Mouse (Mus musculus): ENCODE data around the gene Folr2.

The Folr2 gene

GRCm38 (mm10) chr7:101863415-101863814, 6.4 kb upstream of the Folr2 start, which contains the start of gene Anapc15:
Anapc15 (plus strand) TSS chr7:101863715.
- DNase-seq: no peak

GRCm38 (mm10) chr7:101862291-101862690, 5.3 kb upstream of the Folr2 start:
- DNase-seq: no peak

GRCm38 (mm10) chr7:101860978-101861377, 4.0 kb upstream of the Folr2 start:
- DNase-seq: no peak

GRCm38 (mm10) chr7:101858362-101858761, 1.4 kb upstream of the Folr2 start:
- peak; percentile 32 for DNase-seq

- no peak for DNase-seq
These were observed 3.2 kb downstream of the Folr2 start for GRCm38 (mm10) chr7:101853816-101854215.

DNA sequence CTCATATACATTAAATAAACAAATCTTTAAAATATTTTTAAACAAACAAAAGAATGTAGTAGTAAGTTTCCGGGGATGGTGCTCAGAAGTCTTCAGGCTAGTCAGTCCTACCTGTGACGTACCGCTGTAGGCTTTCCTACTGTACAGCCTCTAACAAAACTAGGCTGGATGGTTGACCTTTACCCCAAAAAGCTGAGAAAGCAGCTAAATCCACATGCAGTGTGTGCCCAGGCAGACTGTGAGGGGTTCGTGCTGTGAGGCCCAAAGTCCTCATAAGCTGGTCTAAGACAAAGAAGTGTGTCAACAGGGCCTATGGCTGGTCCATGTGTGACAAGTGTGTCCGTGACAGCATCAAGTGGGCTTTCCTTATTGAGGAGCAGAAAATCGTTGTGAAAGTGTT, 4.1 kb downstream of the Folr2 start:
- DNase-seq: no peak

DNA sequence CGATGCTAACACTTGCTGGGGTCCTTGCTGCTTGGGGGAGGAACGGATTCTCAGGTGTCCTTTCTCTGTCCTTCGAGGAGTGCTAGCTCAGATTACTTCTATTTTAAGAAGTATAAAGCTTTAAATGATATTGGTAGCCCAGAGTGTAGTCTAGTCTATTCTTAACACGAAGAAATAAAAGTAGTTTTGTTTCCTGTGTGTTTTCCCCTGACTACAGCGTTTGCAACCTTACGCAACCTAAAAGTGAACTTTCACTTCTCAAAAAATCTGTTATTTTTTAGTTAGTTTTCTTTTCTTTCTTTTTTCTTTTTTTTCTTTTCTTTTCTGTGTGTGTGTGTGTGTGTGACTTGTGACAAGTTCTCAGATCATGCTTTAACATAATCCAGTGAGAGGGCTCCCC, 5.3 kb downstream of the Folr2 start:
- DNase-seq: no peak

- DNase-seq: no peak
These were observed 9.1 kb downstream of the Folr2 start for GRCm38 (mm10) chr7:101847934-101848333.

GRCm38 (mm10) chr7:101844186-101844585, 12.8 kb downstream of the Folr2 start:
- no peak for DNase-seq

DNA sequence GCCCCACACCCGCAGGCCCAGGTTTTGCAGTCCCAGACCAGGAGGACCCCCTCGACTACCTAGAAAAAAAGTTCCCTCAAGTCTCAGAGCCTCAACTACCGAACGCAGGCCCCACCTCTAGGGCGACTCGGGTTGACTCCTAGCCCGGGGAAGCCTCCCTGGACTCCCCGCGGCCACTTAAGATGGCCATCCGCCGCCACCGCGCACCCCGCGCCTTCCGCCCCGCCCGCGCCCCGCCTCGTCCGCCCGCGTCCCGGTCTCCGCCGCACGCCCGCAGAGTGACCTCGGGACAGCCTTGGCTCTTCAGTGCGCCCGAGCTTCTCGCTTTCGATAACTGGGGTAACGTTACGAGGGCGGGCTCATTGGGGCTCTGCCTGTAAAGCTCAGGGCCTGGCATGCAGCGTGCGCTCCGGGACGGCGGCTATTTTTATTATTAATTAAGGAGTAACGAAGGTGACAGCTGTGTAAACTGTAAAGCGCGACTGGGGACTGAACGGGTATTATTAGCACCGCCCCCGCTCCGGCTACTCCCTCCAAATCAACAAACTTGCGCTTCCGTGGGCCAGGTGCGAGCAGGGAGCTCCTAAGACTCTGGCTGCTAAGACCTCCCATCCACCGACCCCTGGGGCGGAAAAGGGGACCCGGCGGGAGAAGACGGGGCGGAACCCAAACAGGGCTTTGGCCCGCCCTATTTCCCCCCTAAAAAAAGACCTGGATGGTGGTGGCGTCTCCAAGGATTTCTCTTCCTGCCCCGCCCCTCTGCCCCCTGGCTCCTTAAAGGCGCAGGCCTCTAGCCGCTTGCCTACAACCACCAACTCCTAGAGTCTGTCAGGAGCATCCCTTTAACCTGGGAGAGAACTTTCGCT, 19.2 kb downstream of the Folr2 start, which contains the start of gene Inppl1:
Inppl1 (minus strand) TSS at position 624 of the 866 bp plus-strand sequence.
- peak; percentile 74 for DNase-seq

DNA sequence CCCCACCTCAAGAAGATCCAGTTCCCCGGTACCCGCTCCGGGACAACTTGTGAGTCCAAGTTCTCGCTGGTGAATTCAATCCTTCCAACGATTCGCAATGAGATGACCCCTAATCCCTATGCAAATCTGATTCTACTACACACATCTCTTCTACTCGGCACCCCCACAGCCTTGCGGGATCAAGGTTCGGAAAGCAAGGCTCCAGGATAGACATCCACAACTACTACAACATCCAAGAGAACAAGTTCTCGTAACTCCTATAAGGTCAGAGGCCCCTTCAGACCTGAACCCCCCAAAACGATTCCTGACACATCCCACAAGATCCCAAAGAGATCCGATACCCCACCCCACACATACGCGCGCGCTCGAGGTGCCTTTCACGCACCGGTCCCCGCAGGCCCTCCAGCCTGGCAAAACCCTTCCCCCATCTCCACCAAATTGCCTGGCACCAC, 19.8 kb downstream of the Folr2 start:
- DNase-seq: no peak

DNA sequence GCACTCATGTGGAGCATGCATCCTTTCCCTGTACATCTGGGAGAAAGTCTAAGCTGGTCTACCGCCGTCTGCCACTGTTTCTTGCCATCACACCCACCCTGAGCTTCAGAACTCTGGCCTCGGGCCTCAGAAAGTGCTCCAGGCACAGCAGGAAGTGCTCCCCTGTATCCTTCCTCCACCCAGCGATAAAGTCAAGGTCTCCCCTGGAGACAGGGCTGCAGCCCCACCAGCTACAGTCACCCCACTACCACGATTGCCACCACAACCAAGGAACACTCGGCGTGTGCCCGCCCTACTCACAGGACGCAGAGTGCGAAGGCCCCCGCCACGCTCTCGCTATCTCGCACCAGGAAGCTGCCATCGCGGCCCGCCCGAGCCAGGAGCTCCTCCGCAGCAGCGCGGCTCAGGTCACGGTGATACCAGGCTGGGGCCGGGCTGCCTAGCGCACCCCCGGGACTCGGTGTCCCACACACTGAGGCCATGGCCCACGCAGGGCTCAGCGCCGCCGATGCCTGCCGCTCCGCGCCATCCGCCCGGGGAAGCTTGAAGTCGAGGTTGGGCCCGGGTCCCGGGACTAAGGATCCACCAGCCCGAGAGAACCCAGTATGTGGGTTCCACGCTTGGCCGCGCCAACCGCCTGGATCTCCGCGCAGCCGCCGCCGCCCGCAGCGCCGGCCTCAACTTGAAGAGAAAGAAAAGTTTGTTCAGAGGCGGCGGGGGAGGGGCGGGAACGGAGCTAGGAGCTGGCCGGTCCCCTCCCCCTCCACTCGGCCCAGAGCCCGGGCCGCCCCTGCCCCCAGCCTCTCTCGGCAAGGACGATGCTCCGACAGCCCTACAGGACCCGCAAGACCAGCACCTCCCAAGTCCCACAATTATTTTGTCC, 20.5 kb downstream of the Folr2 start:
- DNase-seq: peak; percentile 25

DNA sequence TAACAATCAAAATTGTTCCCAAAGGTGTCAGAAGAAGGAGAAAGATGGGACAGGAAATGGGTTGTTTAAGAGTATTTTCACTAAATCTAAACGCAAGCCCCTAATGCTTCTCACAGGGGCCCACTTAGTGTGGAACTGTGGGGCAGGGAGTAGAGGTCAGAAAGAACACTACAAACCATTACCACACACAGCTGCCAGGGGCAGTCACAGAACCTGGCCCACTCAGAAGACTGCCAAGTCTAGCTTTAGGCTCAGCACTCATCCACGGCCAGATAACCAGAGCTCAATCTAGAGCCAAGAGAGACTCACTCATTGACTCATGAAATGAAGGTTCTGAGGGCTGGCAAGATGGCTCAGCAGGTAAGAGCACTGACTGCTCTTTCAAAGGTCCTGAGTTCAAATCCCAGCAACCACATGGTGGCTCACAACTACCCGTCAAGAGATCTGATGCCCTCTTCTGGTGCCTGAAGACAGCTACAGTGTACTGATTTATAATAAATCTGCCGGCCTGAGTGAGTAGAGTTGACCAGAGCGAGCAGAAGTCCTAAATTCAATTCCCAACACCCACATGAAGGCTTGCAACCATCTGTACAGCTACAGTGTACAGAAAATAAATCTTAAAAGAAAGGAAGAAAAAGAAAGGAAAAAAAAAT, 21.4 kb downstream of the Folr2 start:
- DNase-seq: no peak

DNA sequence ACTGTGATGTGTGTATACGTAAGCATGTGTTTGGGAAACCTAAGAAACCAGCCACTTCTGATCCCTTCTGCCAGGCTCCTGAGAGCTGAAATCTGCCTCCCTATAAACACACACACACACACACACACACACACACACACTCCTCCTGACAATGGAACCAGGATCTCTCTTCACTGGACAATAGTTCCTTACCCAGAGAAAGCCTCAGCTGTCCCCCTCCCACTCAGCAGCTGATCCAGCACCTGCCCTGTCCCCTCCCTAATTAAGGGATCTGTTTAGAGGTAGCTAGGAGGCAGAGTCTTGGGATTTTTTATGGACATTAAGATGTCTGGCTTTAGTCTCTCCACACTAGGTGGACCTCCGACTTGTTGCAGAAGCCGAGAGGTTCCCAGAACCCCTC, 22.1 kb downstream of the Folr2 start:
- no peak for DNase-seq

DNA sequence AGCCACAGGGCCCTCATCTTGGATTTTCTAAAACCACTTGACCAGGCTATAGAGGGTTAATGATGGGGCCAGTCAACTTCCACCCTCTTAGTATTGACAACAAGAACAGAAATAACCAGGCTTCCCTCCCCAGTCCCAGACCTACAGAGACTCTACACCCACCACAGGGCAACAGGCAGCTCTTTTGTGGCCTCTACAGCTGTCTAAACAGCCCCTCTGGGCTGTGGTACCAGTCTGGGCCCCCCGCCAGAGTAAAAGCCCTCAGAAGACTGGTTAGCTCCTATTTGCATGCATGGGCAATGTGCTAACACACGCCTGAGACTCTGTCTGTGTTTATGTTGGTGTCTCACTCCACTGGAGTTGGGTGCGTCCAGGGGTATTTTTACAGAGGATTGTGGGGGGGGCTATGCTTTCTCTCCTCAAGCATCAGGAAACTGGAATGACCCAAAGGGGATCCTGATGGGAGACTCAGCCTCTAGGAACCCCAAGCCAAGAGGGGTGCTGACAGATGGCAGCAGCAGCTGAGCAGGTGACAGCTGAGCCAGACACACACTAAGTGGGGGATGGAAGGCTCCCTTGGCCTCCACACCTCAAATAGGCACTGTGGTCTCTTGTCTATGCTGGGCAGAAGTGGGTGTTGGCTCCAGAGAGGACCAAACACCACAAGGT, 22.9 kb downstream of the Folr2 start:
- DNase-seq: no peak

- no peak for DNase-seq
These were observed 23.6 kb downstream of the Folr2 start for GRCm38 (mm10) chr7:101833352-101833751.

- DNase-seq: no peak
These were observed 24.6 kb downstream of the Folr2 start for GRCm38 (mm10) chr7:101832372-101832771.

GRCm38 (mm10) chr7:101831437-101831836, 25.6 kb downstream of the Folr2 start:
- DNase-seq: no peak

DNA sequence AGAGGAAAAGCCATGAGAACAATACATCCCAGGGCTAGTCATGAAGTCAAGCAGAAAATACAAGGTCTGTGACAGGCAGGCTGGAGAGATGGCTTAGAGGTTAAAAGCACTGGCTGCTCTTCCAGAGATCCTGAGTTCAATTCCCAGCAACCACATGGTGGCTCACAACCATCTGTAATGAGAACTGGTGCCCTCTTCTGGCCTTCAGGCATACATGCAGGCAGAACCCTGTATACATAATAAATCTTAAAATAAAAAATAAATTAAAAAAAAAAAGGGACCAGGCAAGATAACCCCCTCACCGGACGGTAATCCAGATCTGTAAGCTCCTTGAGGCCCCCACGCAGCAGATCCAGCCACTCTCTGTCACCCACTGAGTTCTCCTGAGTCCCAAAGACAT, 26.6 kb downstream of the Folr2 start:
- no peak for DNase-seq

DNA sequence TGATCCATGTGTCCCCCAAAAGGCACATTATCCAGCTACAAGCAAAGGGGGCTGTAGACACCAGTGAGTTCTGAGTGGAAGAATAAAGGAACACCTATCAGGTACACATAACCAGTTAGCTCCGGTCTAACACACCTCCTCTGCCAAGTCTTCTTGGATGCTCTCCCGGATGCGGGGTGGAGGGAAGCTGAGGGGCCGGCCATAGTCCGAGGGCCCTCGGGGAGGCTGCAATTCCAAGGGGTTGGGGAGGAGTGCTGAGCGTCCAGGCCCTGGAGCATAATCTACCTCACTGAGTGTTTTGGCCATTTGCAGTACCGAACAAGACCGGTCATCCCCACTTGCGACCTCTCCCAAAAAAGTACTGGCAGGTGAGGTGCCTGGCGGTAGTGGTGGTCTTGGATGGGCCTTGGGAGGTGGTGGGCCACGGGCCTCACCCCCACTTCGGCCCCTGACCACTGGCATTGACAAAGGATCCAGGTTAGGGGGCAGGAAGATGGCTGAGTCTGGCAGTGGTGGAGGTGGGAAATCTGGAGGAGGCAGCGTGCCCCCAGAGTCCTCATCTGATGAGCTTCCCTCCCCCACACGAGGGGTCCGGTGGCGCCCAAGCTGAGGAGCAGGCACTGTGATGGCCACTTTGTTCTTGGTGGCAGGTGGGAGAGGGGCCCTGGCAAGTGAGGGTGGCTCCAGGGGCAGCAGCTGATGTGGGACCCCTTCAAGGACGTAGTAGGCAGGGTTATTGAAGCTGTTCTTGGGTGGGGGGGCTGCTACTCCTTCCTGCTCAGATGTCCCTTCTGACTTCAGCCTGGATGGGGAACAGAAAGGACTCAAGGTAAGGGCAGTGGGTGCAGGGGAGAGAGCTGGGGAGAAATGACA, 33.0 kb downstream of the Folr2 start:
- no peak for DNase-seq
